Mouse (Mus musculus): ENCODE measurements around the gene Bbs9.
"Not testable (repeated sequence)": the region's sequence is repeated elsewhere in the genome, so short reads cannot be mapped to it uniquely, and the experiment has no call there.

The Bbs9 gene

GRCm38 (mm10) chr9:22475424-22475868, at the start of gene Bbs9:
Bbs9 (plus strand) TSS chr9:22475715.
- DNase-seq (ENCODE audit: low spot score in 2 of 2): peak; percentile 95 to 96

GRCm38 (mm10) chr9:22428028-22428665, 47.4 kb upstream of the Bbs9 start:
- DNase-seq (ENCODE audit: low spot score in 2 of 2): no peak

- no peak for DNase-seq (ENCODE audit: low spot score in 2 of 2)
Observed at GRCm38 (mm10) chr9:22428666-22429410, 46.7 kb upstream of the Bbs9 start.

- no peak for DNase-seq (ENCODE audit: low spot score in 2 of 2)
Observed at GRCm38 (mm10) chr9:22429533-22430241, 45.8 kb upstream of the Bbs9 start.

- DNase-seq (ENCODE audit: low spot score in 2 of 2): no peak
Observed at GRCm38 (mm10) chr9:22430315-22430840, 45.1 kb upstream of the Bbs9 start.

- DNase-seq (ENCODE audit: low spot score in 2 of 2): no peak
Observed at GRCm38 (mm10) chr9:22433221-22433620, 42.3 kb upstream of the Bbs9 start.

- DNase-seq (ENCODE audit: low spot score in 2 of 2): no peak
Observed at GRCm38 (mm10) chr9:22434101-22434500, 41.4 kb upstream of the Bbs9 start.

- DNase-seq (ENCODE audit: low spot score in 2 of 2): no peak
Observed at GRCm38 (mm10) chr9:22438826-22439225, 36.7 kb upstream of the Bbs9 start.

- DNase-seq (ENCODE audit: low spot score in 2 of 2): no peak
Observed at GRCm38 (mm10) chr9:22443157-22443556, 32.4 kb upstream of the Bbs9 start.

- DNase-seq (ENCODE audit: low spot score in 2 of 2): no peak
Observed at GRCm38 (mm10) chr9:22445123-22445522, 30.4 kb upstream of the Bbs9 start.

- no peak for DNase-seq (ENCODE audit: low spot score in 2 of 2)
Observed at GRCm38 (mm10) chr9:22447213-22447612, 28.3 kb upstream of the Bbs9 start.

GRCm38 (mm10) chr9:22448420-22448819, 27.1 kb upstream of the Bbs9 start:
- DNase-seq (ENCODE audit: low spot score in 2 of 2): no peak

GRCm38 (mm10) chr9:22449209-22449608, 26.3 kb upstream of the Bbs9 start:
- DNase-seq (ENCODE audit: low spot score in 2 of 2): no peak

GRCm38 (mm10) chr9:22452697-22453096, 22.8 kb upstream of the Bbs9 start:
- no peak for DNase-seq (ENCODE audit: low spot score in 2 of 2)

GRCm38 (mm10) chr9:22453501-22453924, 22.0 kb upstream of the Bbs9 start:
- DNase-seq (ENCODE audit: low spot score in 2 of 2): no peak

GRCm38 (mm10) chr9:22453990-22454389, 21.5 kb upstream of the Bbs9 start, which contains the start of gene Gm17545:
Gm17545 (plus strand) TSS chr9:22454290.
- DNase-seq (ENCODE audit: low spot score in 2 of 2): not testable (repeated sequence)

- no peak for DNase-seq (ENCODE audit: low spot score in 2 of 2)
Observed at GRCm38 (mm10) chr9:22455041-22455440, 20.5 kb upstream of the Bbs9 start.

GRCm38 (mm10) chr9:22457142-22457835, 18.2 kb upstream of the Bbs9 start:
- no peak for DNase-seq (ENCODE audit: low spot score in 2 of 2)

GRCm38 (mm10) chr9:22461946-22462345, 13.6 kb upstream of the Bbs9 start:
- peak in 1 of 2 experiments; percentile 41 for DNase-seq (ENCODE audit: low spot score in 2 of 2)

- no peak for DNase-seq (ENCODE audit: low spot score in 2 of 2)
Observed at GRCm38 (mm10) chr9:22466212-22466611, 9.3 kb upstream of the Bbs9 start.

GRCm38 (mm10) chr9:22467371-22468169, 7.9 kb upstream of the Bbs9 start:
- no peak for DNase-seq (ENCODE audit: low spot score in 2 of 2)
